Mouse (Mus musculus) kidney, adult 18-20 months (tissue): ENCODE results near the gene Btnl6.
"Not testable (repeated sequence)": the region's sequence is repeated elsewhere in the genome, so short reads cannot be mapped to it uniquely, and the experiment has no call there.

ENCODE experiments used
- DNase-seq: peaks from one replicate; pipeline ENCODE4 v3.0.0; 2021

The Btnl6 gene

GRCm38 (mm10) chr17:34496539-34496938 lies 20.6 kb downstream of the Btnl6 start:
- DNase-seq = no peak

DNA sequence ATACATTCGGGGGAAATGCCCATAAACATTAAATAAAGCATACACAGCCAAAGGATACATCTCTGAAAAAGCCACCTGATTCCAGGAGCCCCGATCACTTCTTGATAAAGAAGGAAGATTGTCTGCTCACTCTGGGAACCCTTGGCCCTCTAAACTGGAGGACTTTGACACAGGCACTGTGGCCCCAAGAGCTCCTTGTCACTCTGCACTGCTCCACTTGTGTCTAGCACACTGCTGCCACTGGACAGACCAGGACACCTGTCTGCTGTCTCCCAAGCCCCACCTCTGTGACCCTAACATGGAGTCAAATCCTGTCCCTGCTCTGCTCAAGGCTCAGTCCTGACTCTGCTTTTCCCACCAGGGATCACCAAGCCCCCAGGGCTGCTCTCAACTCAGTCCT lies 22.0 kb downstream of the Btnl6 start:
- DNase-seq = not testable (repeated sequence)

GRCm38 (mm10) chr17:34492796-34493195 lies 24.4 kb downstream of the Btnl6 start:
- no peak for DNase-seq

DNA sequence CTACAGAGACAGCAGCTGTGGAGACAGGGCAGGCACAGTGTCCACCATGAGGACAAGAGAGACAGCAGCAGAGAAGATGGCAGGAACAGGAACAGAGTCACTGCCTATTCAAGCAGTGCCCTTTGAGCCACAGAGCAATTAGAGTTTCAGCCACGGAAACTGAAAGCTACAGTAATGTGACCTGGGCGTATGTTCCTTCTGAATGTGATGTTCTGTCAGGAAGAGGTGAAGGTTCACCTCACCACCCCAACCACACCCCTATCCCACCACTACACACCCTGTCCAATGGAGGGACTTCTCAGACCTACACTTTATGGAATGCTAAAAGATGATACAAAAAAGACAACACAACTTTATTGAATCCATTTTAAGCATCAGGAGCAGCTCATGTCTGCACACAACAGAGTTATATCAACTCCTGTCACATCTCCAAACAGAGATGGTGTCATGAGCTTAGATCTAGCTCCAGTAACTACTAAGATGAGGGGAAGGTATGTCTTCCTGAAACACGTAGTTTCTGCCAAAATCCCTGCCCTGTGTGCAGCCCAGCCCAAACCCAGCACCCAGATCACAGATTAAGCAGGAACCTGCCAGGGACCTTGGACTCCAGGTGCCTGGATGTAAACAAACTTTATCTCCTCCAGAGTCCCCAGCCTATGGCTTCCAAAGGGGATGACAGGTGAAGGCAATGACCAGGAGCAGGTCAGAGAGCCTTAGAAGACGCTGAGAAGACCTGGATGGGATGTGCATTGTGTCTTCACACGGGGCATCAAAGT lies 39.7 kb downstream of the Btnl6 start, which contains the start of gene Btnl4:
Gene Btnl4 (minus strand): TSS at position 81 of the 776 bp plus-strand sequence.
- DNase-seq = not testable (repeated sequence)

GRCm38 (mm10) chr17:34476427-34476826 lies 40.7 kb downstream of the Btnl6 start:
- DNase-seq = no peak

- no peak for DNase-seq
These were observed 42.1 kb downstream of the Btnl6 start for GRCm38 (mm10) chr17:34475060-34475459.

DNA sequence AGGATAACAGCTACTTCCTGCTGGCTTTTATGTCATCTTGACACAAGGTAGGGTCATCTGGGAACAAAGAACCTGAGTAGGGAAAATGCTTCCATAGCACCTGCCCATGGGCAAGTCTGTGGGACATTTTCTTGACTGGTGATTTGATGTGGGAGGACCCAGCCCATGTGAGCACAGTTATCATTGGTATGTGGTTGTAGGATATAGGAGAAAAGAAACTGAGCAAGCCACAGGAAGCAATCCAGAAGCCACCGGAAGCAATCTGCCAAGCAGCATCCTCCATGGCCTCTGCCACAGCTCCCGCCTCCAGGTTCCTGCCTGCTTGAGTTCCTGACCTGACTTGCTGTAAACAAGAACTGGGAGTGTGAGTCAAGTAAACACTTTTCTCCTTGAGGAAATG lies 46.7 kb downstream of the Btnl6 start:
- no peak for DNase-seq

GRCm38 (mm10) chr17:34465906-34466305 lies 51.2 kb downstream of the Btnl6 start:
- not testable (repeated sequence) for DNase-seq

- DNase-seq = no peak
These were observed 57.9 kb downstream of the Btnl6 start for GRCm38 (mm10) chr17:34459255-34459654.
